Mouse (Mus musculus): ENCODE measurements around the gene Junb.

- TF ChIP-seq CTCF (IDR thresholded peaks at IDR 0.05; ENCODE audit: borderline replicate concordance, control insufficient read depth, extremely low read depth, insufficient read depth, low read length, poor library complexity) (no peak), POLR2A (IDR thresholded peaks at IDR 0.05; ENCODE audit: control insufficient read depth, extremely low read depth, insufficient read depth, low read length, poor library complexity) (no peak)
Measured at GRCm38 (mm10) chr8:84979599-84980421, 1.3 kb upstream of the Junb start.

Measured in thymus, adult 2 months (tissue).